Mouse (Mus musculus) ovary, adult 18-20 months (tissue): ENCODE measurements around the gene Arhgap23.

Source experiments
- DNase-seq: peaks from one replicate; pipeline ENCODE4 v3.0.0; 2022; ENCODE audit warnings: low spot score, mixed read lengths

Gene Arhgap23

GRCm38 (mm10) chr11:97406094-97406951 is 9.0 kb upstream of the Arhgap23 start:
- no peak for DNase-seq

DNA sequence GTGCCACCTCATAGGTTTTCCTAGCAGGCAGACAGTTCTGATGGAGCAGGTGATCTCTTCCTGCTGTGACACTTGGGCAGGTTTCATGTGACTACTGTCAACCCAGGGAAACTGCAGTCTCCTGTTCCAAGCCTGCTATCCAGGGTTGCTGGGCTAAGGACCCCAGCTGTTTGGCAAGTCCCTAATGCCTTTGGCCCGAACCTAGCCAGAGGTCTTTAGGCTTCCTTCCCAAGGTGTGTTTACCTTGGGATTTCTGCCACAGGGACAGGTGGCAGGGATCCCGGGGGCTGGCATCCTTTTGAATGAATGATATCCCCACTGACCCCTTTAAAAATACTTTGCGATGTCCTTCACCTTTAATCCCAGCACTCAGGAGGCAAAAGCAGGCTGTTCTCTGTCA is 7.9 kb upstream of the Arhgap23 start:
- no peak for DNase-seq

DNA sequence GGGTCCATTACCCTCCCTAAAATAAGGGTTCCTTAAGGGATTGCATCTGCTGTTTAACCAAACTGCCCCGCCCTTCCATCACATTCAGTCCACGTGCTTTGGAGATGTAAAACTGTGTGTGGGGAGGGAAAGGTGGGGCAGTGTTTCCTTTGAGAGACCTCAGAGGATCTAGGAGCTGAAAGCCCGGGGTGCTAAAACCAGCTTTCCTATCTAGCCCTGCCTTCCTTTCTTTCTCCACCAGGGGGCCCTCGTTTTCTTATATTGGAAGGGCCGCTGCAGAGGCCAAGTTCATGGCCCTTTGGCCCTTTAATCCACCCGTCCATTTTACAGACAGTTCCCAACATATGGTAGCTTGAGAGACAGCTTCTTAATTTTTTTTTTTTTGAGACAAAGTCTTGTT is 7.2 kb upstream of the Arhgap23 start:
- DNase-seq: peak; percentile 56

- no peak for DNase-seq
These were observed 4.4 kb upstream of the Arhgap23 start for GRCm38 (mm10) chr11:97410958-97411357.

DNA sequence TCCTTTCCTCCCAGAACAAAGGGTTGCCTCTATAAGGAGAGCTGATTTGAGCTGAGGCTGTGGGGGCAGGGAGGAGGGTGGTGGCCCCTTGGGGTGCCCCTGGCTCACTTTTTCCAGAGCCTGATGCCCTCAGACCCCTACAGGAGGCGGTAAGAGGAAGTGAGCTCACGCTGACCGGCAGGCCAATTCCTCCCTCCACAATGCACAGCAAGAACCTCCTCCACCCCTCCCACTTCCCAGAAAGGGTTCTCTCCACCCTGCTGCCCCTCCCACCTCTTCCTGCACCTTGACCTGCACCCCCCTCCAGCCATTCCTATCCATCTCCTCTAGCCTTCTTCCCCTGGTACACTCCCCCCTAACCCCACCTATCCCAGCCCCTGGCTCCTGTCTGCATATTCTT is 3.2 kb upstream of the Arhgap23 start:
- DNase-seq: no peak

- no peak for DNase-seq
These were observed 2.5 kb upstream of the Arhgap23 start for GRCm38 (mm10) chr11:97412808-97413347.

GRCm38 (mm10) chr11:97415712-97416636 is 641 bp downstream of the Arhgap23 start:
- no peak for DNase-seq

DNA sequence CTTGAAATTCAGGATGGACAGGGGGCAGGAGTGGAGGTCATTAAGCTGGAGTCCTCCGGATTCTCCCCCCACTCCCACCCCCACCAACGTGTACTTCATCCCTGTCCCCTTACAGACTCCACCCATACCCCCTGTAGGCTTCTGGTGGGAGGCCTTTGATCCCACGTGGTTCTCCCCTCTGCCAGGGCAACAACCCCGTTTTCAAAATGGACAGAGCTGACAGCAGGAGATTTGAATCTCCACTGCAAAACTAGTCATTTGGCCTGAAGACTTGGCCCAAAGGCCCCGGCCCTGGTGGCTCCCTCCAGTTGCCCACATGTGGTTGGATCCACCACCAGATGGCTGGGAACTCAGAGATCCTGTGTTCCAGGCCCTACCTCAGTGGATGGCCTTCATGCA is 1.3 kb downstream of the Arhgap23 start:
- DNase-seq: no peak

DNA sequence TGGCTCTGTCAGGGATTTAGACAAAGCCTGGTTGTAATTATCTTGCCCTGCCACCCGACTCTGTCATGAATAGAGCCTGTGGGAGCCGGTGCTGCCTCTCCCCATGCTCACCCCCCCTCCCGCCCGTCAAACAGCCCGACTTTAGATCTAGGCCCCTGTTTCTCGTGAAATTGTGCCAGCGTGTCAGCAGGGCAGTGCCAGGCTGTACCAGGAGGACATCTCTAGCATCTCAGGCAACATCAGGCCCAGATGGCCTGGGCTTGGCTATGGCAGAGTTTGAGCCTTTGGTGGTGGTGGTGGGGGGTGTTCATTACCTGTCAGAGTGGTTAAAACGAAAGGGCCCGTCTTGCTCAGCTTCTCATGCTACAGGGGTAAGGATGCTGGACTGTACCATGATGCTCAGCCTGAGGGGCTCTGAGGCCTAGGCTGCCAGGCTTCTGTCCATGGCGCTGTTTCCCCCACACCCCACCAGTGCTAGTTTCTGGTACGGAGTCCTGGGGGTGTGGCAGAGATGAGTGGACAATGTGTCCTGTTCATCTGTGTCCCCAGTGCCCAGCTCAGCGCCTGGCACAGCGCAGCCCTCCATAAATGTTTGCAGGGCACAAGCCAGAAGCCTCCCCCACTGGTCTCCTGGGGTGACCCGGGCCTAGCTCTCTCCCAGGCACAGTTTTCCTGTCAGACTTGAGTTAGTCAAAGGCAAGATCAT is 3.7 kb downstream of the Arhgap23 start:
- no peak for DNase-seq

DNA sequence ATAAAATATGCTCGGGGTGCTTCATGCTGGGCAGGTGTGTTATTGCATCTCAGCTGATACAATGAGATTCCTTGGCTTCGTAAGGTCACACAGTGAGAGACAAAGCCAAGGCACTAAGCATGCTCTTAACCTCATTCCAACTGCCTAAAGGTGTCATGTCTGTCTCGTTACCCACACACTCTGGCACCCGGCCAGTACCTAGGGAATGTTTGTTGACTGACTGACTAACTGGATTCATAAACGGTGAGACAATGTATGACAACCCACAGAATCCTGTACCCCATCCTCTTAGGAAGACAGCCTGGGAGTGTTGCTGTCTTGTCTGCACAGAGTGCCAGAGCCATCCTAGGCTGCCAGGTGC is 4.2 kb downstream of the Arhgap23 start:
- no peak for DNase-seq

GRCm38 (mm10) chr11:97422507-97422906 is 7.2 kb downstream of the Arhgap23 start:
- DNase-seq: no peak

DNA sequence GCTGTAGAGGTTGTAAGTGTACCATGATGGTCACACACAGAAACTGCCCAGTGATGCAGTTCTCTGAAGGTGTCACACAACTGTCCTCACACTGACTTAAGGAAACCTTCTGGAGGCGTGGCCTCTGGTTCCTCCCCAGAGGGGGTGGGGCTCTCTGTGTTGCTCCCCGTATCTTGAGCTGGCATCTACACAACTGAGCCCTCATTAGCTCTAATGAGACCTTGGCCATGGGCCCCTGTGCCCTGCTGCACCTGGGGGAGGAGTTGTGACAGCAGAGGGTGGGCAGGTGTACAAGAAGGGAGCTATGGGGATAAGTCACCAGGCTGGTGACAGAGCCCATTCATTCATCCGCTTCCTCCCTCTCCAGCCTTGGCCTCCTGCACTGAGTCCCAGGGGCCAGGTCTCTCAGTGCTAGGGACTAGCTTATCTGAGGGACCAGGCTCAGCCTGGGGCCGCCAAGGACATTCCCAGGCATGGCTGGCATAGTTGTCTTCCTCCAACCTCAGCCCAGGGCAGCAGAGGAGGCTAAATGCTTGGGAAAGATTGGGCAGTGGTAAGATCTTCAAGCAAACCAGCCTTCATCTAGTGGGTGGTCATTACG is 8.9 kb downstream of the Arhgap23 start:
- no peak for DNase-seq

GRCm38 (mm10) chr11:97424802-97425201 is 9.5 kb downstream of the Arhgap23 start:
- DNase-seq: no peak

GRCm38 (mm10) chr11:97427794-97428725 is 12.7 kb downstream of the Arhgap23 start:
- DNase-seq: peak; percentile 81

- no peak for DNase-seq
These were observed 13.4 kb downstream of the Arhgap23 start for GRCm38 (mm10) chr11:97428726-97429077.

- DNase-seq: no peak
These were observed 14.3 kb downstream of the Arhgap23 start for GRCm38 (mm10) chr11:97429615-97430014.

DNA sequence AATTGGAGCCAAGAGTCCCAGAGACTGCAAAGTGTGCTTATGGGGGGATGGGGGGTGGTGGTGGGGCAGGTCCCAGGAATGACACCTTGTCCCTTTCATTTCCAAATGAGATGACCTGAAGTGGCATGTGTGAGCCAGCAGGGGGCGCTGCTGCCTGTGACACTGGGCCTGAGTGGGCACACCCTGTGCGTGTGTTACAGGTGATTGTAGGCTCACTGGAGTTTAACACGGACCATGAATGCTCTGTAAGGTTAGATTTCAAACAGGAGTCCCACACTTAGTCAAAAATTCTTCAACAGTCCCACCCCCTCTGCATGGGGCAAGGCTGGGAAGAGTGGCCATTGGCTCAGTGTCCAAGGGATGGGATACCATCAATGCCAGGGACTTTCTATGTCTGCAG is 16.7 kb downstream of the Arhgap23 start:
- DNase-seq: no peak

- DNase-seq: no peak
These were observed 17.7 kb downstream of the Arhgap23 start for GRCm38 (mm10) chr11:97432983-97433539.

DNA sequence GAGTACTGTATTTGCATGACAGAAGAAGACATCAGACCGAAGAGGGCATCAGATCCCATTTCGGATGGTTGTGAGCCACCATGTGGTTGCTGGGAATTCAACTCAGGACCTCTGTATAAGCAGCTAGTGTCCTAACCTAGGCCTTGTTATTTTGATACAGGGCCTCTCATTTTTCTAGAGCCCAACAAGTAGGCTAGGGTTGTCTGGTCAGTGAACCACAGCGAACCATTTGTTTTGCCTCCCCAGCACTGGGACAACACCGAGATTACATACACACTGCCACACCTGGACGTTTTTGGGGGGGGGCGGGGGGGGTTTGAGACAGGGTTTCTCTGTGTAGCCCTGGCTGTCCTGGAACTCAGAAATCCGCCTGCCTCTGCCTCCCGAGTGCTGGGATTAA is 18.8 kb downstream of the Arhgap23 start:
- no peak for DNase-seq

GRCm38 (mm10) chr11:97434704-97435454 is 19.5 kb downstream of the Arhgap23 start:
- DNase-seq: peak; percentile 80
